Mouse (Mus musculus) ES-Bruce4 (cell line): ENCODE results near the gene Ppp2r2c. TPM values are rescaled to one million over a fixed set of nuclear protein-coding genes. Genes with fewer than 3 reads are reported as not detected.

Experiments used
- H3K27ac ChIP-seq: 2 replicates; pipeline ENCODE4 v1.5.1; 2012; ENCODE audit warnings: low read length, inconsistent platforms; ENCODE audit not compliant: insufficient read depth
- H3K27me3 ChIP-seq: 2 replicates; pipeline ENCODE4 v1.6.1; 2012; ENCODE audit warnings: mild to moderate bottlenecking, low read length, inconsistent platforms; ENCODE audit not compliant: control insufficient read depth, poor library complexity, insufficient read depth, severe bottlenecking
- H3K36me3 ChIP-seq: 2 replicates; pipeline ENCODE4 v1.6.1; 2012; ENCODE audit warnings: inconsistent platforms, mild to moderate bottlenecking, low read length, moderate library complexity; ENCODE audit not compliant: control insufficient read depth, poor library complexity, insufficient read depth, severe bottlenecking
- H3K4me1 ChIP-seq: one replicate; pipeline ENCODE4 v1.8.1; 2011; ENCODE audit warnings: low read length; ENCODE audit not compliant: control insufficient read depth, insufficient read depth
- H3K4me3 ChIP-seq: 2 replicates; pipeline ENCODE4 v1.5.1; 2011; ENCODE audit warnings: low read depth, mild to moderate bottlenecking, low read length
- H3K9ac ChIP-seq: 2 replicates; pipeline ENCODE4 v1.6.1; 2012; ENCODE audit warnings: low read depth, mild to moderate bottlenecking, inconsistent platforms; ENCODE audit not compliant: poor library complexity, severe bottlenecking
- H3K9me3 ChIP-seq: replicated peaks from 2 replicates; pipeline ENCODE4 v1.6.1; 2012; ENCODE audit warnings: mild to moderate bottlenecking, low read length, inconsistent platforms; ENCODE audit not compliant: control insufficient read depth, poor library complexity, insufficient read depth, severe bottlenecking
- CTCF ChIP-seq: IDR thresholded peaks from one replicate; pipeline ENCODE4 v1.8.1; 2011; ENCODE audit warnings: low read depth, low read length
- EP300 ChIP-seq: IDR thresholded peaks from 2 replicates; pipeline ENCODE4 v1.6.1; 2011; ENCODE audit warnings: low read depth, low read length; ENCODE audit not compliant: insufficient read depth
- POLR2A ChIP-seq: IDR thresholded peaks from one replicate; pipeline ENCODE4 v1.8.1; 2011; ENCODE audit warnings: low read length; ENCODE audit not compliant: insufficient read depth
- polyA plus RNA-seq: library from polyadenylated mRNA; stranded (reverse); fragments of >200 nt; gene quantifications from 2 replicates; pipeline ENCODE4 v1.2.4, GENCODE M21; 2011; ENCODE audit warnings: low read depth; ENCODE audit not compliant: missing spikeins, insufficient read depth, insufficient read length

The Ppp2r2c gene
- polyA plus RNA-seq, 1 experiment = 14.6 TPM

- Histone ChIP-seq H3K27ac (no peak within 1 kb of the TSS), H3K4me1 (no peaks in the 10 kb centered on the region), H3K27me3 (no peaks in the 10 kb centered on the region), H3K4me3 (peak within 1 kb of the TSS; percentile 70), H3K9ac (peak within 1 kb of the TSS; percentile 47), H3K9me3 (no peaks in the 10 kb centered on the region), H3K36me3 (no peaks in the 10 kb centered on the region)
- TF ChIP-seq POLR2A (no peak), EP300 (no peak), CTCF (peak; percentile 97)
These were observed 38.1 kb upstream of the Ppp2r2c start, which contains the start of gene Man2b2 for GRCm38 (mm10) chr5:36829913-36830879. Man2b2 (minus strand) TSS chr5:36830653.

- no peaks in the 10 kb centered on the region for H3K4me1 ChIP-seq
- no peaks in the 10 kb centered on the region for H3K9me3 ChIP-seq
- H3K9ac ChIP-seq = no peak overlapping the region
- H3K36me3 ChIP-seq = no peaks in the 10 kb centered on the region
- no peak overlapping the region for H3K27ac ChIP-seq
- H3K4me3 ChIP-seq = no peak overlapping the region
- TF ChIP-seq EP300 = no peak
- TF ChIP-seq POLR2A = no peak
- no peak for TF ChIP-seq CTCF
- H3K27me3 ChIP-seq = no peaks in the 10 kb centered on the region
These were observed 37.0 kb upstream of the Ppp2r2c start for GRCm38 (mm10) chr5:36831272-36831671.

GRCm38 (mm10) chr5:36835933-36836332 lies 32.4 kb upstream of the Ppp2r2c start:
- Histone ChIP-seq H3K9me3 (no peaks in the 10 kb centered on the region), H3K36me3 (no peaks in the 10 kb centered on the region), H3K4me3 (no peak overlapping the region), H3K4me1 (no peaks in the 10 kb centered on the region), H3K27ac (no peak overlapping the region), H3K27me3 (no peaks in the 10 kb centered on the region), H3K9ac (no peak overlapping the region)
- 0 out of 2 replicates have a peak, but pooled peaks have one; percentile 15 for TF ChIP-seq EP300
- TF ChIP-seq POLR2A = no peak
- peak; percentile 98 for TF ChIP-seq CTCF

GRCm38 (mm10) chr5:36839032-36839431 lies 29.3 kb upstream of the Ppp2r2c start:
- H3K9ac ChIP-seq = no peak overlapping the region
- no peaks in the 10 kb centered on the region for H3K36me3 ChIP-seq
- H3K27me3 ChIP-seq = no peaks in the 10 kb centered on the region
- TF ChIP-seq EP300 = no peak
- no peak for TF ChIP-seq POLR2A
- no peak for TF ChIP-seq CTCF
- H3K9me3 ChIP-seq = no peaks in the 10 kb centered on the region
- no peaks in the 10 kb centered on the region for H3K4me1 ChIP-seq
- no peak overlapping the region for H3K4me3 ChIP-seq
- H3K27ac ChIP-seq = no peak overlapping the region

- no peak for TF ChIP-seq EP300
- no peaks in the 10 kb centered on the region for H3K27me3 ChIP-seq
- H3K9me3 ChIP-seq = no peaks in the 10 kb centered on the region
- no peak overlapping the region for H3K27ac ChIP-seq
- H3K9ac ChIP-seq = no peak overlapping the region
- no peak overlapping the region for H3K4me3 ChIP-seq
- H3K36me3 ChIP-seq = no peaks in the 10 kb centered on the region
- no peaks in the 10 kb centered on the region for H3K4me1 ChIP-seq
These were observed 28.7 kb upstream of the Ppp2r2c start for GRCm38 (mm10) chr5:36839602-36840001.

GRCm38 (mm10) chr5:36840092-36840491 lies 28.2 kb upstream of the Ppp2r2c start:
- Histone ChIP-seq H3K4me1 (no peaks in the 10 kb centered on the region), H3K9ac (no peak overlapping the region), H3K9me3 (no peaks in the 10 kb centered on the region), H3K4me3 (no peak overlapping the region), H3K27ac (no peak overlapping the region), H3K27me3 (no peaks in the 10 kb centered on the region), H3K36me3 (no peaks in the 10 kb centered on the region)
- TF ChIP-seq POLR2A (no peak), CTCF (no peak), EP300 (no peak)
